Mouse (Mus musculus) G1E (cell line): ENCODE data around the gene Desi1.

Experiments
- CTCF ChIP-seq: IDR thresholded peaks from 2 replicates; pipeline ENCODE4 v1.5.1; 2012; ENCODE audit warnings: low read depth, low read length, inconsistent platforms, mixed read lengths
- GATA1 ChIP-seq: IDR thresholded peaks from 2 replicates; pipeline ENCODE4 v1.6.1; 2012; ENCODE audit warnings: borderline replicate concordance, low read length, inconsistent platforms, mixed read lengths
- POLR2AphosphoS5 ChIP-seq: IDR thresholded peaks from 2 replicates; pipeline ENCODE4 v1.6.1; 2012; ENCODE audit warnings: low read depth, low read length, inconsistent platforms; ENCODE audit not compliant: insufficient replicate concordance
- TAL1 ChIP-seq: conservative IDR thresholded peaks from 2 replicates; pipeline ENCODE4 v1.6.1; 2012; ENCODE audit warnings: low read depth, low read length, inconsistent platforms, mixed read lengths

GRCm38 (mm10) chr15:81955414-81955813, 78.2 kb downstream of the Desi1 start:
- TF ChIP-seq CTCF (no peak), TAL1 (no peak), GATA1 (no peak), POLR2AphosphoS5 (no peak)
